ENCODE assay signal across 41 mouse cellular contexts in the genomic region with DNA sequence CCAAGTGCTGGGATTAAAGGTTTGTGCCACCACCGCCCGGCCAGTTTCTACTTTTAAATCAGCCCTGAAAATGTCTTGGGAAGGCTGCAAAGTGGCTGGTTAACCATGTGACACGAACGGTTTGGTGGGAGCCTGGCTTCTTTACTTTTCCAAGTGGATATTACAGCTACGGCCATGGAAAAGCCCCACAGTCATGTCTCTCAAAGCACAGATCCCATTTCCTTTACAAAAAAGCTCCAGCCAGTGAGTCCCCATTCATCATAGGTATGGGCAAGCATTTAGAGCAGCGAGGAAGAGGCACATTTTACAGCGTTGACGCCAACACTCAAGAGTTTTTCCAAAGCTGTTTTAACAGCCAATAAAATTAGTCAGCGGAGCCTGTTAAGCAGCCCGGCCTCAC. TPM values are rescaled to one million over a fixed set of nuclear protein-coding genes. Genes with fewer than 3 reads are reported as not detected.
"Had no signal": no experiment of that assay in that cellular context is flagged by ENCODE, and none has a peak within 500 bp of the region (broad histone marks: within the 10 kb centered on the region; RNA-seq: fewer than 3 reads in every experiment).

No protein-coding gene starts in this region.

- ATAC-seq: liver, embryonic 12.5 days; liver, postnatal 0 days; lung, postnatal 0 days; midbrain, embryonic 13.5 days; midbrain, embryonic 15.5 days; midbrain, embryonic 16.5 days had no signal

- H3K4me3 ChIP-seq: left cerebral cortex, adult 2 months; limb, embryonic 12.5 days; liver, embryonic 12.5 days; liver, embryonic 13.5 days; liver, embryonic 15.5 days; lung, embryonic 15.5 days; megakaryocyte, embryonic 14.5 days; midbrain, embryonic 10.5 days; midbrain, embryonic 12.5 days; midbrain, embryonic 13.5 days; midbrain, embryonic 15.5 days; myocyte; neural tube, embryonic 12.5 days; neural tube, embryonic 13.5 days had no signal

- DNase-seq: left cerebral cortex, postnatal 4 days; liver; liver, embryonic 13.5 days; liver, postnatal 0 days; lung, adult 18-20 months; lung, adult 2 months; lung, embryonic 14.5 days; lung, postnatal 10 days; lung, postnatal 14 days; lung, postnatal 36 days; lung, postnatal 4 days; midbrain, embryonic 14.5 days had no signal

- H3K4me1 ChIP-seq: liver, embryonic 12.5 days; liver, embryonic 13.5 days; liver, embryonic 15.5 days; lung, embryonic 15.5 days; megakaryocyte, embryonic 14.5 days; midbrain, embryonic 10.5 days; midbrain, embryonic 12.5 days; midbrain, embryonic 13.5 days; midbrain, embryonic 15.5 days had no signal

- H3K27ac ChIP-seq: left cerebral cortex, adult 2 months; limb, embryonic 12.5 days; liver, embryonic 12.5 days; liver, embryonic 13.5 days; liver, embryonic 14.5 days; liver, embryonic 15.5 days; lung, embryonic 15.5 days; macrophage; midbrain, embryonic 10.5 days; midbrain, embryonic 12.5 days; midbrain, embryonic 13.5 days; midbrain, embryonic 15.5 days; neural tube, embryonic 12.5 days; neural tube, embryonic 13.5 days had no signal

- H3K36me3 ChIP-seq: limb, embryonic 12.5 days; liver, embryonic 12.5 days; liver, embryonic 13.5 days; liver, embryonic 15.5 days; lung, embryonic 15.5 days; midbrain, embryonic 10.5 days; midbrain, embryonic 12.5 days; midbrain, embryonic 13.5 days; midbrain, embryonic 15.5 days; neural tube, embryonic 12.5 days; neural tube, embryonic 13.5 days had no signal

- H3K4me2 ChIP-seq: limb, embryonic 12.5 days; liver, embryonic 11.5 days; liver, embryonic 12.5 days; liver, embryonic 13.5 days; liver, embryonic 15.5 days; lung, embryonic 14.5 days; lung, embryonic 15.5 days; midbrain, embryonic 11.5 days; midbrain, embryonic 12.5 days; midbrain, embryonic 13.5 days; midbrain, embryonic 15.5 days; neural tube, embryonic 12.5 days; neural tube, embryonic 13.5 days had no signal

- H3K27me3 ChIP-seq: liver, embryonic 12.5 days; lung, embryonic 15.5 days; midbrain, embryonic 12.5 days; midbrain, embryonic 13.5 days; midbrain, embryonic 15.5 days; neural tube, embryonic 12.5 days; neural tube, embryonic 13.5 days had no signal

- H3K9me3 ChIP-seq: liver, embryonic 12.5 days; liver, embryonic 13.5 days; liver, embryonic 15.5 days; lung, embryonic 15.5 days; midbrain, embryonic 10.5 days; midbrain, embryonic 12.5 days; midbrain, embryonic 13.5 days; midbrain, embryonic 15.5 days; neural tube, embryonic 12.5 days; neural tube, embryonic 13.5 days had no signal

- H3K9ac ChIP-seq: limb, embryonic 12.5 days; liver, embryonic 12.5 days; liver, embryonic 13.5 days; liver, embryonic 14.5 days; liver, embryonic 15.5 days; liver, postnatal 0 days; lung, embryonic 14.5 days; lung, embryonic 15.5 days; midbrain, embryonic 12.5 days; midbrain, embryonic 13.5 days; midbrain, embryonic 15.5 days; neural tube, embryonic 12.5 days; neural tube, embryonic 13.5 days had no signal

RNA-seq across cellular contexts. Expression of a gene that starts 43.4 kb away (rescaled TPM):
- total RNA-seq: monocyte, adult 5-6 weeks had no signal

RNA-seq across cellular contexts. Expression of a gene that starts 47.6 kb away (rescaled TPM):
- total RNA-seq: left cerebral cortex, adult 2 months; left cerebral cortex, adult 8-10 months; left cerebral cortex, postnatal 14 days; left cerebral cortex, postnatal 25 days; left cerebral cortex, postnatal 36 days; liver, adult 2 months; megakaryocyte progenitor cell, adult 5-6 weeks; megakaryocyte, adult 5-6 weeks; megakaryocyte-erythroid progenitor cell, adult 5-6 weeks; monocyte, adult 5-6 weeks had no signal
- polyA plus RNA-seq: liver, adult 2 months; liver, embryonic 11.5 days; liver, embryonic 12.5 days; liver, embryonic 13.5 days; liver, embryonic 15.5 days; liver, embryonic 16.5 days; liver, postnatal 0 days; lung, postnatal 0 days; macrophage had no signal
